Mouse (Mus musculus): ENCODE data around the gene Gfpt2.

DNA sequence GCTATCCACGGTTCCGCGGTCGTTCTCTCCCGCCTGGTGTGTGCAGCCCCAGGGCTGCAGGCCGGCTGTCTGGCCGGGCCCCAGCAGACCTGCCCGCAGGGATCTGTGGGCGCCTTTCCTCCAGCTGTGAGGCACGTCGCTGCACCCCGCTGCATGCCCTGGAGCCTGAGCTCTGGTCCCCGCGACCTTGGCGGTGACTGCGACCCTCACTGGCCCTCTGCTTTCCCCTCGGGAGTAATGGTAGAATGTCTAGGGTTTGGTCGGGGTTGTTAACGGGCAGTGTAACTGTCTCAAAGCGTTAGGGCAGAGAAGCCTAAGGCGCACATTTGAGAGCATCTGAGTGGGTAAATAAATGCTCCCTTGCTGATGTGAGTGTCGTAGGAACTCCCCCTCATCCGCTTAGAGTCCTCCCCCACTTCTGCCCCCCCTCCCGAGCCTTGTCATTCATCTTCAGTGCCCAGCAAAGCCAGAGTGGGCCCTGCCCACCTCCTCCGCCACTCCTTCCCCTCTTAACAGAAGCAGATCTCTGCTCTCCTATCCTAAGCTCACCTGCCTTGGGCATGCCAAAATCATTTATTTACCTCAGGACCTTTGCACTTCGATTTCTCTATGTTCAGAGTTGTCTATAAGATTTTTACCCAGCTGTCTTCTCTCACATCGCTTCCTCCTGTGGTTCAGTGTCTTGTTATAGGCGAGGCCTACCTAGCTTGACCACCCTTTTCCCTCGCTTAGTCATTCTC lies 53.3 kb downstream of the Gfpt2 start:
- TF ChIP-seq POLR2A (IDR thresholded peaks at IDR 0.05; ENCODE audit: insufficient read length, low read depth) = no peak
- TF ChIP-seq POLR2AphosphoS2 (IDR thresholded peaks at IDR 0.05; ENCODE audit: insufficient read length, low read depth) = no peak
- no peak for TF ChIP-seq MYOG (IDR thresholded peaks at IDR 0.05; ENCODE audit: control insufficient read depth in 1 of 3, insufficient read depth in 1 of 3, insufficient read length in 2 of 3, low read depth in 2 of 3)
- TF ChIP-seq MYOD1 (IDR thresholded peaks at IDR 0.05; ENCODE audit: control insufficient read depth in 1 of 3, insufficient read length in 2 of 3, low read depth in 2 of 3) = no peak
- no peak for TF ChIP-seq E2F4 (IDR thresholded peaks at IDR 0.05; ENCODE audit: insufficient read depth)
